Mouse (Mus musculus) cerebellum, postnatal 14 days (tissue): ENCODE data around the gene Iqce.

Experiments
- DNase-seq, 2 experiments: peaks; one replicate each; pipeline ENCODE4 v3.0.0; 2021; ENCODE audit warnings: mixed read lengths in 2 of 2

Gene Iqce

DNA sequence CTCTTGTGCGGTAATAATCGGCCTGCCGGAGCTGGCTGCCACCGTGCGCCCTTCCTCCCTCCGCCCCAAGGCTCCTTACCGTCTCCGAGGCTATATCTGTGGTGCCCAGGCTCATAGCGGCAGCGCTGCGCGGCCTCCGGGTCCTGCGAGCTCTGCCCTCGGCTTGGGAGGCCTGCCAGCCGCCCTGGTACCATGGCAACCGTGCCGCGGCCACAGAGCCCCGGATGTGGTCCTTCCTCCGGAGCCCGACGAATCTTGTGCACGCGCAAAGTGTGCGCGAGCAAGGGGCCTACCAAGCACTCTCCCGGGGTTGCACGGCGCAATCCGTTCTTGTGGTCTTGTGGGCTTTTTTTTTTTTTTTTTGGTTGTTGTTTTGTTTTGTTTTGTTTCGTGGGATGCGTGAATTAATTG lies at the start of gene Iqce:
Gene Iqce, minus strand, starts transcription at position 276 of the 411 bp plus-strand sequence.
- peak; percentile 99 for DNase-seq

- DNase-seq = peak; percentile 42 to 75
These were observed 48.7 kb upstream of the Iqce start for GRCm38 (mm10) chr5:140750925-140751324.

GRCm38 (mm10) chr5:140749062-140749875 lies 47.1 kb upstream of the Iqce start:
- peak; percentile 85 to 89 for DNase-seq

GRCm38 (mm10) chr5:140748425-140748824 lies 46.2 kb upstream of the Iqce start:
- no peak for DNase-seq

DNA sequence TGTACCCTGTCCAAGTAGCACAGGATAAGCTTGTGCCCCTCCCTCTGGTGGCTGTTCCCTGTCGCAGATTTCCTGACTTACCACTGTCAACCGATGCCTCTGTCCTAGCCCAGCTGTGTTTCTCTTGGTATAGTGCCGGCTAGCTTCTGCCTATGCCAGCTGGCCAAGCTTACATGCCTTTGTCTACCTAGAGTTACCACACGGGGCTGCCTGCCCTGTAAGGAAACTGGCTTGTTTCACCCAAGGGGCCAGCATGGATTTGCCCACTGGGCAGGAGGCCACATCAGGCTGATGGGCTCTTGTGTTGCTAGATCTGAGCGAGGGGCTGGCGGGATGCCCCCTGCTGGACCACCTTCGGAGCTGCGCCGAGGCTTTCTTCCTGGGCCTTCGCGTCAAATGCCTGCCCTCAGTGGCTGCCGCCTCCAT lies 41.5 kb upstream of the Iqce start:
- peak; percentile 29 to 56 for DNase-seq

GRCm38 (mm10) chr5:140741877-140742276 lies 39.7 kb upstream of the Iqce start:
- no peak for DNase-seq

- no peak for DNase-seq
These were observed 38.9 kb upstream of the Iqce start for GRCm38 (mm10) chr5:140741040-140741439.

DNA sequence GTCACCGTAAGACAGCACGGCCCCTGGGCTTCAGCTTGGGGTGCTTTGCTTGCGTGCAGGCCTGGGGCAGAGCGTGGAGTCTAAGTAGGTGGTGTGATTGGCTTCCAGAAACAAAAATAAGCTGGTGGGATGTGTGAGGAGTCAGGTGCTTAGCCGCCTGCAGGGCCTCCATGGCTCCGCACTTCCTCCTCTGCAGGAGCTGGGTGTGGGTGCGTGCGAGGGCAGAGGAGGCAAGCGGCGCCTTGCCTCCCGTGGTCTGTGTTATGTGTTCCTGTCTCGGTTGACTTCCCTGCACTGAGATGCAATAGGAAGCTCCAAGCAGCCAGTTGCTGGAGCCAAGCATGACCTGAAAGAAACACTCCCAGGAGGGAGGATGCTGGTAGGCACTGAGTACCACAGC lies 37.6 kb upstream of the Iqce start:
- no peak for DNase-seq

DNA sequence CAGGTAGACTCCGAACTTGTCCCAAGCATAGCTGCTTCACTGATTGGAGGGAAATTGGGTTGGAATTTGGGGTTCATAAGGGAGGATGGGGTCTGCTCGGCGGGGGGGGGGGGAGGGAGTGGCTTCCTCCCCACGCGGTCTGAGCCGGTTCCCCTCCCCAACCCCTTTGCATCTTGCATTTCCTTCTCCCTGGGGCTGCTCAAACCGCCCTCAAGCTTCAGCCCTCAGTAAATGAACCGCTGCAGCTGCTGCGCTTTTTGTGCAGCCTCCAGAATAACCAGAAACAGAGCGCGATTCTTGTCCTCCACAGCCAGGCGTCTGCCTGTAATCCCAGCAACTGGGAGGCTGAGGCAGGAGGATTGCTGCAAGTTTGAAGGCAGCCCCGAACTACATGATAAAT lies 34.0 kb upstream of the Iqce start:
- DNase-seq = no peak

DNA sequence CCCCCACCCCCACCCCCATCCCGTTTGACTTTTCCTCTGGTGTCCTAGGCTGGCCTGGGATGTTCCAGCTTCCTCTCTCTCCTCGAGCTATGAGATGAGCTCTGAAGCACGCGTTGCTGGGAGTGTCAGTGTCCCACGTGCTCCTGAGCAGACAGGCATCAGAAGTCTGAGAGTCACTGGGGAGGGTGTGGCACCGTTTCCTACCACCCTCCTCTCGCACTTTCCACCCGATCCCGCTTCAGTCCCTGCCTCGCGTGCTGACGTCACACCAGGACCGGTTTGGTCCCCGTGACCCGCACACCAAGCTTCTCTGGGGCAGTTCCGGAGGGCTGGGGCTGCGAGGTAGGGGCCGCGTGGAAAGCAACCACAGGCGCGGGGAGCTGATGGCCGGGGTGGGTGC lies 33.1 kb upstream of the Iqce start:
- no peak for DNase-seq

- no peak for DNase-seq
These were observed 31.2 kb upstream of the Iqce start for GRCm38 (mm10) chr5:140733336-140733735.

DNA sequence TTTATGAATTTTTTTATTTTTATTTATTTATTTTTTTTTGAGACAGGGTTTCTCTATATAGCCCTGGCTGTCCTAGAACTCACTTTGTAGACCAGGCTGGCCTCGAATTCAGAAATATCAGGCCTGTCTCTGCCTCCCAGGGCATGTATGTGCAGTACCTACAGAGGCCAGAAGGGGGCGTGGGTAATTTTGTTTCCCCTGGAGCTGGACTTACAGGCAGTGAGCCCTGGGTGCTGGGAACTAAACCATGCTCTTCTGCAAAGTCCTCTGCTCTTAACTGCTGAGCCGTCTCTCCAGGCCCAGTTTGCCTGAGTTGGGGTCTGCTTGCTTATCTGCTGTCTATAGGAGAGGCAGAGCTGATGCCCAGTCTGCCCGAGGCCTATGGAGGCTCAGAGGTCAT lies 30.0 kb upstream of the Iqce start:
- DNase-seq = no peak

- no peak for DNase-seq
These were observed 29.0 kb upstream of the Iqce start for GRCm38 (mm10) chr5:140731040-140731797.

DNA sequence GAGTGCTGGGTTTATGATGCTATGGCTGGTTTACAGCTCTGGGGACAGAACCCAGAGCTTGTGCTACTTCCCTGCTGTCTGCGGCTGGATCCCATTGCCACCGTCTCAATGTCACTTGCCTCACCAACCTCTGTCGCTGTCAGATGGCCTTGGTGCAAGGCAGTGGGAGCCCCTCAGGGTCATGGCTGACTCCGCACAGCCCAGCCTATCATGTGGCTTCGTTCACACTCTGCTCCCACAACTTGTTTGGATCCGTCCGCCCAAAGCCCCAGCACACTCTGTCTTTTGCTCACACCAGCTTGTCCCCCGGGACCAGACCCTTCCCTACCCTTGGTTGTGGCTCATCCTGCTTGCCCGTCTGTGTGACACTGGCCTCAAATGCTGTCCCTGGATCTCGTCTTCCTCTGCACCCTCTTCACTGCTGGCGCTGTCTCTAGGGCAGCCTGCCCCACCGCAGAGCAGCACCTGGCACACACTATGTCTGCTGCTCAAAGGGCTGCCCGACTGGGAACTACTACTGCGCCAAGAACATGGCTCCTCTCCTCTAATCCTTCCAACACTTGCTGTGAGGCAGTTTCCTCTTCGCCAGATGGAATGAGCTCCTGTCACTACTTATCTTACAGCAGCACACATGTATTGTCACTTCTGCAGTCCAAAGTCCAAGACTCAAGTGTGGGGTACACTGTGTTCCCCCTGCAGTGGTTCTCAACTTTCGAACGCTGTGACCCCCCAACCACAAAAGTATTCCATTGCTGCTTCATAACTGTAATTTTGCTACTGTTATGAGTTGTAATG lies 25.0 kb upstream of the Iqce start:
- peak; percentile 33 for DNase-seq

DNA sequence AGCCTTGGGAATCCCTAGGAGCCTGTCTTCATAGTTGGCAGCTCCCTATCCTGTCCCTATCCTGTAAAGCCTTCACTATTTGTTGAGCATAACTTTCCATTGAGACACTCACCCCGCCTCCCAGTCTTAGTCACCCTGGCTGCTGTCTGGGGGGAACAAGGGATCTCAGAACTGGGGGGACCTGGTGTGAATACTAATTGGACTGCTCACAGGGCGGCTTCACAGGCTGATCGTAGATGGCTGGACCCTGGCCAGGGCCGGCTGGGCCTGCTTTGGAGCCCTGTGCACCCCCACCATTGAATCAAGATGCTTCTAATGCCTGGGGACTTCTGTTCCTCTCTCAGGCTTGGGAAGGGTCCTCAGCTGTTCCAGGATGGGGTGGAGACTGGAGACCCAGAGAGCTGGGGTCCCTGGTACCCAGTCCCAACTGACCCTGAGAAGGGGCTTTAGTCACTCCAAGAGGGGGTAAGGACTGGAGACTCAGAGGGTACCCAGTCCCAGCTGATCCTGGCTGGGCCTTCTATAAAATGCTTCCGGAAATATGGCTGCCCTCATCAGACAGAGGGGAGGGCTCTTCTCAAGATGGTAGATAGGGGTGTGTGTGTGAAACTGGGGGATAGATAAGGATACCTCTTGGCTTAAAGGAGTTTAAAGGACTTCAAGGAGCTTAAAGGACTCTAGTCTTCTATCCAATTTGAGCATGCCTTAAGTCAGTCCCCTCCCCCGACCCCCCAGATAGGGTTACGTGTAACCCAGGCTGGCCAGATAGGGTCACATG lies 24.1 kb upstream of the Iqce start:
- DNase-seq = peak; percentile 42 to 58

GRCm38 (mm10) chr5:140723822-140724221 lies 21.6 kb upstream of the Iqce start, which contains the start of gene Amz1:
TSS of gene Amz1 (plus strand) at chr5:140724127.
- peak in 1 of 2 experiments; percentile 56 for DNase-seq

DNA sequence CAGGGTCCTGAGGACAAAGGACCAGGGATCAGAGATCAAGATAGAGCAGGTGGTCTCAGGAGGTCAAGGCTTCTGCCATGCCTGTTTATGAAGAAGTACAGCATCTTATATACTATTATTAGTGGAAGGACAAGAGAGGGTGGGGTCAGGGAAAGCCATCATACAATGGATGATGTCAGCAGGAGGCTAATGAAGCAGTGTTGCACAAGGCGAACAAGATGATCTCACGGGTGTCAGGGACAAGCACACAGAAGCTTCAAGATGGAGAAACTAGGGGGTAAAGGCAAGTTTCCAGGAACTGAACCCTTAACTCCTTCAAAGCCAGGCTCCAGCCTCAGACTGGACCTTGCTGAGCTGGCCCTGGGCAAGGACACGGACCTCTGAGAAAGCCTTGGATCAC lies 19.9 kb upstream of the Iqce start:
- no peak for DNase-seq

- no peak for DNase-seq
These were observed 18.6 kb upstream of the Iqce start for GRCm38 (mm10) chr5:140720773-140721172.

DNA sequence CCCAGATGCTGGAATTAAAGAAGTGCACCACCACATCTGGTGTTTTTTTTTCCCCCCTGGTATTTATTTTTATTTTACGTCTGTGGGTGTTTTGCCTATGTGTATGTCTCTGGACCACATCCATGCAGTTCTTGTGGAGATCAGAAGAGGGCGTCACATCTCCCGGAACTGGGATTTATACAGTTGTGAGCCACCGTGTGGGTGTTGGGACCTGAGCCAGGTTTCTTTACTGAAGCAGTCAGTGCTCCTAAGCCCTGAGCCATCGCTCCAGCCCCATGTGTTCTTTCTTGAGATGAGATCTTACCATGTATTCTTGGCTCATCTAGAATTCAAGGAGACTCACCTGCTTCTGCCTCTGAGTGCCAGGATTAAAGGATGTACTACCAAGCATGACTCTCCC lies 8.9 kb upstream of the Iqce start:
- no peak for DNase-seq

DNA sequence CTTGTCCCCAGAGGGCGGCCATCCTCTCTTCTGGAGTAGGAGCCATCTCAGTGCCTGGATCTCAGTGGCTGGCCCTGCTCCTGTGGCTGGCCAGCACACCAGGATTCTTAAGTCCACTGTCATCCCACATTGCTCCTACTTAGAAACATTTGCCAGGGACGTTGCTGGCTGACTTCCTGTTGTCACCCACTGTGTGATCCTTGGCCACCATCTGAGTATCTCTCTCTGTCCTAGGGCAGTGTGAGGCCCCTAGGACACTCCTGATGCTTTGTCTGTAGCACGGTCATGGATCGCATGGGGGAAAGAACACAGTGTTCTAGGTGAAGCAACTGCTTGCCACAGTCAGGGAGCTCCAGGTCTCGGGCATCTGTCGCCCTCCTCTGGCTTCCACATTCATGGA lies 8.1 kb upstream of the Iqce start:
- no peak for DNase-seq

GRCm38 (mm10) chr5:140705501-140706171 lies 3.5 kb upstream of the Iqce start:
- no peak for DNase-seq
